Mouse (Mus musculus): ENCODE measurements around the gene Prkar1a.

- TF ChIP-seq CTCF (conservative IDR thresholded peaks at IDR 0.05; ENCODE audit: low read length), result no peak
- no peak for TF ChIP-seq POU5F1 (IDR thresholded peaks at IDR 0.05; ENCODE audit: borderline replicate concordance, low read length)
These were observed 29.1 kb downstream of the Prkar1a start for GRCm38 (mm10) chr11:109678291-109678690.

All from E14TG2a.4 (cell line).